Mouse (Mus musculus): Measurements from ENCODE around the gene Abcb6.

Gene Abcb6

GRCm38 (mm10) chr1:75142301-75143261 is 37.6 kb downstream of the Abcb6 start, which contains the start of the genes Cnppd1 and Retreg2:
Gene Cnppd1, minus strand, starts transcription at chr1:75142711.
Gene Retreg2, plus strand, starts transcription at chr1:75142778.
- DNase-seq: peak; percentile 98

- DNase-seq: peak; percentile 53
These were observed 38.6 kb downstream of the Abcb6 start for GRCm38 (mm10) chr1:75141486-75142190.

DNA sequence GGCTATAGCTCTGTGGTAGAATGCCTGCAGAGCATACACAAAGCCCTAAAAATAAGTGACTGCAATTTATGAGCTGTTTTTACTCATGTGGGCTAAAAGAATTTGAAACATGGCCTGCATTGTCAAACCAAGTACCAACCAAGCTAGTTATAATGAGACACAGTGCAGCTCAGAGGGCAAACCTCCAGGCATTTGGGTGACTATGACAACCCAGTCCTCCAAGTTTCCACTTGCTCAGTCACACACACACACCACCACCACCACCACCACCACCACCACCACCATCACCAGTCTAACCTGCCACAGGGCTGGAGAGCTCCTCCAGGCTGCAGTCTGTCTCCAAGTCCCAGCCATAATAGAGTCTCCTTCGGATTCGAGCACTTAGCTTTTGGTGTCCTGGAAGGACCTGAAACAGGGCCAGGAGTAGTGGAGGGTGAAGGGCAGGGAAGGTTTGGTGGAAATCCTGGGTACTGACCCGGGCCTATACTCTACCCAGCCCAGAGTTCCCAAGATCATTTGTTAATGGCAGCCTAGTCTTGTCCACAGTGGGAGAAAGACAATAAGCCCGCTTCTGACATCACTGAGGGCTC is 39.5 kb downstream of the Abcb6 start:
- peak in 1 of 2 experiments; percentile 40 for DNase-seq

DNA sequence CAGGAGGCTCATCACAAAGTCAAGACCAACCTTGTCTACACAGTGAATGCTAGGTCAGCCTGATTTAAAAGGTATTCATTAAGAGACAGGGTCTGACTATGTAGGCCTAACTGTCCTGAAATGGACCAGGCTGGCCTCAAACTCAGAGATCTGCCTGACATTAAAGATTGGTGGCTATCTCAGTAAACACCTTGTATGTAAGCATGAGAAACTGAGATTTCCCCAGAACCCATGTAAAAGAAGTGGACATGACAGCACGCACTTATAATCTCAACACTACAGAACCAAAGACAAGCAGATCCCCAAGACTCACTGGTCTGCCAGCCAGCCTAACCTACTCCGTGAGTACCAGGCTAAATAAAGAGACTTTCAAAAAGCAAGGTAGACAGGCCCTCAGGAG is 41.7 kb downstream of the Abcb6 start:
- no peak for DNase-seq

- no peak for DNase-seq
These were observed 43.5 kb downstream of the Abcb6 start for GRCm38 (mm10) chr1:75136730-75137129.

DNA sequence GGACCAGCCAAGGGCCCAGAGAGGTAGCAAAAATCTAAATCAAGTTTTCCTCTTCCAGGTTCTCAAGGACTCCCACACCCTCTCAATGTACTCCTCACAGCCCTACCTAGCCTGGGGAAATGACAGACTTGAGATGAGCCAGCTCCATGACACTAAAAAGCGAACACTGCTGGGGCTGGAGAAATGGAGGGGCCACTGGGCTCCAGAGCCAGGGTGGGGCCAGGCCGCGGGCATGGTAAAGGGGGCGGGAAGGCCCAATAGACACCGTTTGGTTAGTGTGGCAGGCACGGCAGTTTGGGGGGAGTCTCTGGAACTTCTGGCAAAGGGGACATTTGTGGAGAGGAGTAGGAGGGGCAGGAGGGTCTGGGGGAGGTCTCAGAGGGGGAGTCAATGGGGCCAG is 43.9 kb downstream of the Abcb6 start:
- no peak for DNase-seq

DNA sequence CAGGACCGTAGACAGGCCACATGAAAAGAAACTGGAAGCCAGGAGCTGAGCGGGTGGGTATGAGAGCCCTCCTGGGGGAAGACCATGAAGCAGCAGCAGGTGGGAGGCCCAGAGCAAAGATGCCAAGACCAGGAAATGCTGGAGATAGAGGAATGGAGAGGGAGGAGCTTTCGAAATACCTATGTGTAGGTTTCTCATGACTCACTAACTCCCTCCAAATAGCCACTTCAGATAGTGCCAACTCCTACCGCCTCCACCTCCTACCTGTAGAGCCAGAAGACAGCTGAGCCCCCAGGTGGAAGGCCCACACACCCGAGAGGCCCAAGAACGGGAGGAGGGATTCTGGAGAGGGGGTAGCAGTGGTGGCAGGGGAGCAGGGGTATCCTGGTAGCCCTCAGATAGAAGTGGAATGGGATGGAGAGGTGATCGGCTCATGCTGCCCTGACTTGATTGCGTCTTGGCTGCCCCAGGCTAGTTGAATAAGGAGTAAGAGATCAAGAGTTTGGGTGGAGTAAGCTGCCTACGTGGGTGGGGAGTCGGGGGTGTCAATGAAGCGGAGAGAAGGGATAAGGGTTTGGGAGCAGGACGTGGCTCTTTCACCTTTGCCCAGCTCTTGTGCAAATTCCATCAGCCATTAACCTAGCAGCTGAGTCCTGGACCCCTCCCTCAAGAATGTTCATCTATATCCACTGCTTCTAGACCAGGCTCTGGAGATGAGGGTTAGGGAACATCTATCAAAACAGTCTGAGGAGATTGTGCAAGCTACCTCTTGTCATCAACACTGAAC is 46.6 kb downstream of the Abcb6 start, which contains the start of gene Slc23a3:
Slc23a3 (minus strand) TSS at position 470 of the 787 bp plus-strand sequence.
- DNase-seq: no peak

DNA sequence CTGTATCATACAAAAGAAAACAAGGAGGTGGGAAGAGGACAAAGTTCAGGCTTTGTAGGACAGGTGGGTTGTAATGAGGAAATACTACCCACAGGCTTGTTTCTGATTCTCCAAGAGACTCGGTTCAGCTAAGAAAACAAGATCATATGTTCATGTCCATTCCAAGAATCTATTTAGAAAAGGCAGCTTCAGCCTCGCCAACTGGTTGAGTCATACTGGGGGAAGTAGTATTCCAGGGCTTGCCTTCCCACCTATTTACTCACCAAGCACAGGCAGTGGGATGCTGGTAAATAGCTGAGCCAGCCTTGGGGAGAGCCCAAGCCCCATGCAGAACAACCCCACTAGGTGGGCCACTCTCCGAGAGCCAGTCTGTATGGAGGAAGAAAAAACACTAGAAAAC is 51.6 kb downstream of the Abcb6 start:
- DNase-seq: no peak

GRCm38 (mm10) chr1:75125418-75125817 is 54.8 kb downstream of the Abcb6 start:
- DNase-seq: no peak

DNA sequence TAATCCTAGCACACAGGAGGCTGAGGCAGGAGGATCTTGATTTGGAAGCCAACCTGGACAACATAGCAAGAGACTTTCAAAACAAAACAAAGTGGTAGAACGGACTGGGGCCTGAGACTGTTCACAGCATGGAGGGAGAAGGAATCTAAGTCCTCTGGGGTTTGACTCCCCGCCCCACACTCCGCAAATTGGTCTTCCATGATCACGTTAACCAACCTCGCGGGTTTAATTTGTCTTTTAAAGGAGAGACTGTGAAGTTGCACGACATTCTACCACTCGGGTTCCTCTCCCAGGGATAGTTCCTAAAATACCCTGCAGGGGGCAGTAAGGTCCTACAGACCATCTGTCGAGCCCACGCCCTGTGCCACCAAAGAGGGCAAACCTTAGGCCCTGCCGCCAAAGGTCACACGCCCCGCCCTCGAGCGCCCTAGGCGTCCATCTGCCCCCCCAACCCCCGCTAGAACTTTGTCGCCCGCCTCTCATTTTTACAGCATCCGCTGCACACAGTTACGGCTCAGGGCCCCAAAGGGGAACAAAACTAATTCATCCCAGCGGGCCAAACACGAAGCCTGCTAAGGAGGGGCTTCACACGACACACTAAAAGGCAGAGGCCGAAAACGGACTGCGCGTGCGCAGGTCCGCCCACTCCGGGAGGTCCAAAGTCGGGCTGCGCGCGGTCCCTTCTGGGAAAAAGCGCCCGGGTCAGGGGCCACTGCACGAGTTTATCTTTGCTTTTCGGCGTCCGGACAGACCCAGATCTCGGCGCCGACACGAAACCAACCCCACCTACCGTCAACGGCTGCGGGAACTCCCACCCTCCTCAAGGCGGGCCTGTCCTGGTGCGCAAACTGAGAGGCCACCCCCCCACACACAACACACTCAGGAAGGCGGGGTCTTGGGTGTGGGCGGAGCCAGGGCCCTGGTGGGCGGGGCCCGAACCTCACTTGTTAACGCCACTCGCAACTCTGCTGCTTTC is 55.6 kb downstream of the Abcb6 start, which contains the start of gene Nhej1:
Nhej1 (minus strand) TSS at position 855 of the 976 bp plus-strand sequence.
- DNase-seq: peak; percentile 96

- no peak for DNase-seq
These were observed 58.0 kb downstream of the Abcb6 start for GRCm38 (mm10) chr1:75122211-75122610.
